ENCODE assay signal across 15 mouse cellular contexts in the genomic region with DNA sequence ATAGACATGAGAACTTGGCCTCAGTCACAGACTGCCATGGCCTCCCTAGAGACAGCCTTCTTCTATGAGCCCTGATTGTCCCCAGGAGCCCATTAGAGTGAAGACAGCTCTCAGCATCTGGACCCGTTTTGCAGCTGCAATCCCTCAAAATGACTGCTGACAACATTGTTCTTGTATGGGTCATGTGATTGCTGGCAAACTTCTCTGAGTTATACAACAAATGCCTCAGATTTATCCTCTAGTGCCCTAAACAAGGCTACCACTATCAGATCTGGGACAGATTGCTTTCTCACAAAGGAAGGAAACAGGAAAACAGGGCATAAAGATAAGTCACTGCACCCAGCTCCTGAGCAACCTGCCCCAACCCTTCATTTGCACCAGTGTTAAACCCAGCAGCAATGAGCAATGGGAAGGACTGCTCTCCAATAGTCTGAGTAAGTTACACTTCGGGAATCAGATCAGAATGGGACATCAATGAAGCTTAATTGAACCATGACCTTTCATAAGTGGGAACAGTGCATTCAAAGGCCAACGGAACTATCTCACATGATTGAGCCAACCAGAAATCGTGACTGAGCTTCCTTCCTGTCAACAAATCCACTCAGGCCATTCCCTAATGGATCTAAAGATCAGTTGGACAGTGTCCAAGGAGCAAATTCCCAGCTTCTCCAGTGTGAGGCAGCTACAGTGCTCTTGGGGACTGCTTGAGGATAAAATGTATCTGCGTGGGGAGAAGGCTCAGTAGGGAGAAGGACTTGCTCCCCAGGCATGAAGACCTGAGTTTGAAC. TPM values are rescaled to one million over a fixed set of nuclear protein-coding genes. Genes with fewer than 3 reads are reported as not detected.
A peak's percentile ranks its signal among the peaks of the same experiment; 100 is the strongest.
DNase-seq lines count a peak whose midpoint lies in the region; ATAC-seq and TF ChIP-seq lines count a peak whose summit lies in the region.
"Had no signal": no experiment of that assay in that cellular context is flagged by ENCODE, and none has a peak within 500 bp of the region (broad histone marks: within the 10 kb centered on the region; RNA-seq: fewer than 3 reads in every experiment).

No protein-coding gene starts in this region.

- H3K9ac ChIP-seq in liver, postnatal 0 days (replicated peaks): no peak overlapping the region
- H3K9ac ChIP-seq: forebrain, embryonic 13.5 days; heart, embryonic 13.5 days; liver, embryonic 15.5 days had no signal

- TF ChIP-seq CTCF in lung, adult 2 months (IDR thresholded peaks at IDR 0.05; ENCODE audit: insufficient read depth, low read length): no peak
- TF ChIP-seq CTCF in liver, postnatal 0 days (IDR thresholded peaks at IDR 0.05; ENCODE audit: low read depth): 0 out of 2 replicates have a peak, but pooled peaks have one; percentile 9

- no peak overlapping the region for H3K27ac ChIP-seq in liver, postnatal 0 days (ENCODE audit: low read depth)
- H3K27ac ChIP-seq: forebrain, embryonic 13.5 days; heart, embryonic 13.5 days; liver, embryonic 15.5 days had no signal

- no peaks in the 10 kb centered on the region for H3K36me3 ChIP-seq in liver, postnatal 0 days (replicated peaks; ENCODE audit: insufficient read depth, low read length)
- H3K36me3 ChIP-seq: heart, embryonic 13.5 days; liver, embryonic 15.5 days had no signal

- no peak overlapping the region for H3K4me2 ChIP-seq in liver, postnatal 0 days (ENCODE audit: low read depth, low read length)
- H3K4me2 ChIP-seq: forebrain, embryonic 13.5 days; heart, embryonic 13.5 days; liver, embryonic 15.5 days had no signal

- TF ChIP-seq POLR2A in lung, adult 2 months (IDR thresholded peaks at IDR 0.05; ENCODE audit: borderline replicate concordance, extremely low read depth, low read depth, low read length): no peak

- ATAC-seq in liver, postnatal 0 days: peak; percentile 56; the same call in 1 of the 2 replicates
- ATAC-seq: forebrain, embryonic 13.5 days had no signal

- H3K9me3 ChIP-seq in liver, postnatal 0 days (ENCODE audit: low read length): no peaks in the 10 kb centered on the region
- H3K9me3 ChIP-seq: forebrain, embryonic 13.5 days; heart, embryonic 13.5 days; liver, embryonic 15.5 days had no signal

- peak; percentile 35 for TF ChIP-seq EP300 in liver, postnatal 0 days (IDR thresholded peaks at IDR 0.05; ENCODE audit: low read depth)

- peaks cover 22% of the 10 kb centered on the region for H3K4me1 ChIP-seq in lung, adult 2 months (ENCODE audit: control insufficient read depth, insufficient read depth, low read length)
- no peaks in the 10 kb centered on the region for H3K4me1 ChIP-seq in liver, postnatal 0 days (ENCODE audit: insufficient read depth)
- H3K4me1 ChIP-seq: forebrain, embryonic 13.5 days; liver, embryonic 15.5 days had no signal

- no peak overlapping the region for H3K4me3 ChIP-seq in lung, adult 2 months (replicated peaks; ENCODE audit: extremely low read depth, low read depth, low read length)
- no peak overlapping the region for H3K4me3 ChIP-seq in liver, postnatal 0 days (ENCODE audit: low read depth, low read length)
- H3K4me3 ChIP-seq: forebrain, embryonic 13.5 days; heart, embryonic 13.5 days; liver, embryonic 15.5 days had no signal

- H3K27me3 ChIP-seq in liver, postnatal 0 days (ENCODE audit: insufficient read depth, low read length): no peaks in the 10 kb centered on the region
- H3K27me3 ChIP-seq: forebrain, embryonic 13.5 days; heart, embryonic 13.5 days; liver, embryonic 15.5 days had no signal

- WGBS in lung, adult 2 months: 18% methylated on average over 5 of the region's 5 CpGs
- WGBS in liver, postnatal 0 days (ENCODE audit: insufficient replicate concordance): 21% methylated on average over 5 of the region's 5 CpGs

- DNase-seq in lung, adult 18-20 months: peak; percentile 27 to 68
- no peak for DNase-seq in lung, adult 2 months
- peak; percentile 87 for DNase-seq in kidney, adult 11 months
- DNase-seq in liver, postnatal 0 days: no peak
- DNase-seq in yolk sac, embryonic 10.5 days (ENCODE audit: low spot score): peak; percentile 6
- DNase-seq in spleen, postnatal 4 days (ENCODE audit: low spot score in 2 of 2): no peak
- DNase-seq in ovary, adult 18-20 months (ENCODE audit: low spot score): no peak
- DNase-seq in left cerebral cortex, adult 8-10 months (ENCODE audit: low spot score in 2 of 2): no peak

RNA-seq across cellular contexts. Expression of a gene that starts 4.4 kb away (rescaled TPM):
- 848 and 1,004 TPM in 2 replicates for polyA plus RNA-seq in lung, adult 2 months (2012; rRNA removed)
- 10.5 and 12.6 TPM in 2 replicates for polyA plus RNA-seq in liver, postnatal 0 days (2015; fragmentation: Nextera tagmentation; extraction: Ambion mirVana)
- 1 to 10 TPM; 1.7 to 2.8 (median 2.3) TPM for total RNA-seq in left cerebral cortex, adult 8-10 months (2022)
- total RNA-seq: CH12.LX had no signal
- polyA plus RNA-seq: forebrain, embryonic 13.5 days had no signal

RNA-seq across cellular contexts. Expression of a gene that starts 42.4 kb away (rescaled TPM):
- not detected in 2 replicates for polyA plus RNA-seq in lung, adult 2 months (2012; rRNA removed)
- polyA plus RNA-seq in liver, postnatal 0 days (2015; fragmentation: Nextera tagmentation; extraction: Ambion mirVana): 16.1 and 18.5 TPM in 2 replicates
- not detected for total RNA-seq in left cerebral cortex, adult 8-10 months (2022)
- total RNA-seq: CH12.LX; left cerebral cortex, adult 18-20 months had no signal
- polyA plus RNA-seq: cortical plate, adult 2 months; forebrain, embryonic 13.5 days; heart, embryonic 13.5 days; liver, embryonic 15.5 days; thymus, postnatal 0 days had no signal

Comparison
In these comparisons a context has a peak if more than half of its experiments do, and no peak if none do; other contexts are left out.
1. DNase-seq: peak in lung, adult 18-20 months (2 of 2), kidney, adult 11 months (single experiment) and yolk sac, embryonic 10.5 days (single experiment); none in lung, adult 2 months (single experiment), liver, postnatal 0 days (single experiment), spleen, postnatal 4 days (0 of 2), ovary, adult 18-20 months (single experiment) and left cerebral cortex, adult 8-10 months (0 of 2).
2. RNA of a gene that starts 4.4 kb away (polyA plus RNA-seq): 848 to 1,004 TPM in lung, adult 2 months; 10.5 to 12.6 TPM in liver, postnatal 0 days; every median in the first group is over 10 times any median in the second.
3. RNA of a gene that starts 42.4 kb away (polyA plus RNA-seq): 16.1 to 18.5 TPM in liver, postnatal 0 days; not detected in lung, adult 2 months; every median in the first group is over 10 times any median in the second.